Mouse (Mus musculus) G1E (cell line): ENCODE results near the gene Mapk14.

Experiments used
- CTCF ChIP-seq: IDR thresholded peaks from 2 replicates; pipeline ENCODE4 v1.5.1; 2012; ENCODE audit warnings: low read depth, low read length, inconsistent platforms, mixed read lengths
- GATA1 ChIP-seq: IDR thresholded peaks from 2 replicates; pipeline ENCODE4 v1.6.1; 2012; ENCODE audit warnings: borderline replicate concordance, low read length, inconsistent platforms, mixed read lengths
- GATA2 ChIP-seq: IDR thresholded peaks from 2 replicates; pipeline ENCODE4 v1.6.1; 2012; ENCODE audit warnings: low read depth, low read length, inconsistent platforms, borderline replicate concordance
- TAL1 ChIP-seq: conservative IDR thresholded peaks from 2 replicates; pipeline ENCODE4 v1.6.1; 2012; ENCODE audit warnings: low read depth, low read length, inconsistent platforms, mixed read lengths

- TF ChIP-seq CTCF = no peak
- no peak for TF ChIP-seq GATA2
- no peak for TF ChIP-seq TAL1
- no peak for TF ChIP-seq GATA1
These were observed 40.9 kb upstream of the Mapk14 start for GRCm38 (mm10) chr17:28650268-28650667.
